Mouse (Mus musculus) hindbrain, embryonic 11.5 days (tissue): ENCODE results near the gene Acat2. TPM values are rescaled to one million over a fixed set of nuclear protein-coding genes. Genes with fewer than 3 reads are reported as not detected.
"Not testable (repeated sequence)": the region's sequence is repeated elsewhere in the genome, so short reads cannot be mapped to it uniquely, and the experiment has no call there.

ENCODE experiments used
- ATAC-seq: fragments of 200-750 bp; cut with Nextera tagmentation; 2 replicates; pipeline ENCODE4 v1.8.0; 2017; ENCODE audit warnings: mild to moderate bottlenecking, moderate TSS enrichment, moderate library complexity; ENCODE audit not compliant: low FRiP score
- DNase-seq: peaks from one replicate; pipeline ENCODE4 v3.0.0-alpha.2; 2015; ENCODE audit warnings: low spot score
- H3K27ac ChIP-seq: fragments of 300-500 bp; sonication (generic); 2 replicates; pipeline ENCODE4 v1.5.1; 2014; ENCODE audit warnings: mild to moderate bottlenecking, low read depth, low read length
- H3K27me3 ChIP-seq: fragments of 300-500 bp; sonication (generic); 2 replicates; pipeline ENCODE4 v1.6.1; 2014; ENCODE audit warnings: mild to moderate bottlenecking, low read length, moderate library complexity, mixed read lengths; ENCODE audit not compliant: control insufficient read depth, insufficient read depth
- H3K36me3 ChIP-seq: fragments of 300-500 bp; sonication (generic); 2 replicates; pipeline ENCODE4 v1.6.1; 2014; ENCODE audit warnings: mild to moderate bottlenecking, low read length, moderate library complexity, mixed read lengths; ENCODE audit not compliant: control insufficient read depth, insufficient read depth
- H3K4me1 ChIP-seq: fragments of 300-500 bp; sonication (generic); replicated peaks from 2 replicates; pipeline ENCODE4 v1.6.1; 2014; ENCODE audit warnings: low read length, mixed read lengths; ENCODE audit not compliant: control insufficient read depth, insufficient read depth
- H3K4me2 ChIP-seq: fragments of 300-500 bp; sonication (generic); replicated peaks from 2 replicates; pipeline ENCODE4 v1.6.1; 2014; ENCODE audit warnings: mild to moderate bottlenecking, low read depth, low read length
- H3K4me3 ChIP-seq: fragments of 300-500 bp; sonication (generic); 2 replicates; pipeline ENCODE4 v1.5.1; 2014; ENCODE audit warnings: low read depth, low read length
- H3K9ac ChIP-seq: fragments of 300-500 bp; sonication (generic); 2 replicates; pipeline ENCODE4 v1.6.1; 2014; ENCODE audit warnings: low read depth, low read length
- H3K9me3 ChIP-seq: fragments of 300-500 bp; sonication (generic); 2 replicates; pipeline ENCODE4 v1.6.1; 2016; ENCODE audit warnings: low read length; ENCODE audit not compliant: control insufficient read depth
- WGBS: fragments of 180-500 bp; shearing (Covaris S2); extraction: QIAGEN DNeasy Blood & Tissue Kit; methylation state at CpG from one replicate; pipeline ENCODE4 v1.1.7; 2014; 5-methylcytosine and 5-hydroxymethylcytosine counted together
- polyA plus RNA-seq: library from polyadenylated mRNA; unstranded; fragments of >200 nt; fragmentation: Nextera tagmentation; extraction: Ambion mirVana; gene quantifications from 2 replicates; pipeline ENCODE4 v1.2.1, GENCODE M21; 2014

The Acat2 gene
- polyA plus RNA-seq, 1 experiment from 2014 or later = 244 TPM

DNA sequence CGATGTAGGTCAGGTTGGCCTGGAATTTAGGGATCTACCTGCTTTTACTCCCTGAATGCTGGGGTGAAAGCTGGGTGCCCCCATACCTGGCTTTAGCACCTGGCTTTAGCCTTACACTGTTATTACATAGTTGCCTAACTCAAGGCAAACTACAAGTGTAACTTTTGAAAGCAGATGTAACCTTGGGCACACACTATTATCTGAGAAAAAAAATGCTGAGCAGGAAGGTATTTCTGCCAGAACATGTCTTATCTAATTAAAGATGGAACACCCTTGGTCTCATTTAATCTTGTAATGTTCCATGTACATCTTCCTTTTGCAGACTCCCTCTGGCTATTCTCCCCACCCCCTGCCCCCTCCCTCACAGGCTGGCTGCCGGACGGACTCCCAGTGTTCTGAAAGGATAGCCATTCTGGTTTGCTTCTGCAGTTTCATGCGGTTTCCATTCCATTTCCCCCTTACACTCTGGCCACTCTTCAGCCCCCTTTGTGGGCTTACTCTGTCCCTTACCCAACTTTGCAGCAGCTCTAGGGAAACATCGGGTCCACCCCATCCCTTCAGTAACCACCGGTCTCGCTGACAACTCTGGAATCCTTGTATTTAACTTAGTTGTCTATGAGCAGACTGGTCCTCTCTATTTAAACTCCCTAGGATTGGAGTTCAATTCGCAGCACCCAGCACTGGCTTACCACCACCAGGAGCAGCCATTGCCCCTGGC lies 18.8 kb downstream of the Acat2 start:
- WGBS = 77% methylated on average over 8 of the region's 8 CpGs
- H3K9me3 ChIP-seq = no peaks in the 10 kb centered on the region
- no peak for ATAC-seq
- no peak for DNase-seq
- no peak overlapping the region for H3K4me2 ChIP-seq
- no peak overlapping the region for H3K4me3 ChIP-seq
- H3K36me3 ChIP-seq = peaks cover 13% of the 10 kb centered on the region
- H3K27ac ChIP-seq = no peak overlapping the region
- H3K9ac ChIP-seq = no peak overlapping the region
- 0 out of 2 replicates have a peak, but pooled peaks cover 2% of the 10 kb centered on the region for H3K4me1 ChIP-seq
- no peaks in the 10 kb centered on the region for H3K27me3 ChIP-seq

DNA sequence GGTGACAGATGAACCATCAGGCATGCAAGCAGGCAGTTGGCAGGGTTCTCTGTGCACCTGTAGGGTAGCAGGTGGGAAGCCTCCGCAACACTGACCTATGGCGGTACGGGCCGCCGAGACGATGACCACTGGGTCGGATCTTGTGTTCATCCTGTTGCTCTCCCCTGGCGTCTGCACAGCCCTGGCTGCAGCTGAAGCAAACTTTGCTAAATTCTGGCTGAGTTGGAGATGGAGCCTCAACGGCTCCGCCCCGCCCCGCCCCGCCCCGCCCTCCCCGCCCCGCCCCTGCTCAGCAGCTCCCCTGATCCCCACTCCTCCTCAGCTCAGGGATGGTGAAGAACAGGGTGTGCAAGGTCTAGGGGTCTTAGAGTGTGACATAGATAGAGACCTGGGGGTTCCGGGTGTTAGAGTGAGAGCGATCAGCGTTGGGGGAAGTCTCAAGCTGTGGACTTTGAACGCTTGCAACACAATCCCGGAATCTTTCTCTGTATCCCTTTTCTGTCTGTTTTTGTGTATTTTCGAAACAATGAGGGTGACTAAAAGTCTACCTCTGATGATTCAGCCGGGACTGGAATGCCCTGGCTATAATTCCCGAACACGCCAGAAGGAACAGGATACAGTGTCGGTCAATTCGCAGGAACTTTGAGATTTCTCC lies 20.3 kb downstream of the Acat2 start, which contains the start of gene Acat3:
Gene Acat3, minus strand, starts transcription at position 450 of the 655 bp plus-strand sequence.
- Histone ChIP-seq H3K27ac (no peak within 1 kb of the TSS), H3K9ac (no peak within 1 kb of the TSS), H3K27me3 (no peaks in the 10 kb centered on the region), H3K4me2 (peak within 1 kb of the TSS; percentile 39), H3K9me3 (no peaks in the 10 kb centered on the region), H3K36me3 (peaks cover 5% of the 10 kb centered on the region; the same call in 1 of the 2 replicates), H3K4me1 (0 out of 2 replicates have a peak, but pooled peaks cover 2% of the 10 kb centered on the region), H3K4me3 (no peak within 1 kb of the TSS)
- no peak for DNase-seq
- 15% methylated on average over 26 of the region's 27 CpGs for WGBS
- 0 out of 2 replicates have a peak, but pooled peaks have one; percentile 55 for ATAC-seq

DNA sequence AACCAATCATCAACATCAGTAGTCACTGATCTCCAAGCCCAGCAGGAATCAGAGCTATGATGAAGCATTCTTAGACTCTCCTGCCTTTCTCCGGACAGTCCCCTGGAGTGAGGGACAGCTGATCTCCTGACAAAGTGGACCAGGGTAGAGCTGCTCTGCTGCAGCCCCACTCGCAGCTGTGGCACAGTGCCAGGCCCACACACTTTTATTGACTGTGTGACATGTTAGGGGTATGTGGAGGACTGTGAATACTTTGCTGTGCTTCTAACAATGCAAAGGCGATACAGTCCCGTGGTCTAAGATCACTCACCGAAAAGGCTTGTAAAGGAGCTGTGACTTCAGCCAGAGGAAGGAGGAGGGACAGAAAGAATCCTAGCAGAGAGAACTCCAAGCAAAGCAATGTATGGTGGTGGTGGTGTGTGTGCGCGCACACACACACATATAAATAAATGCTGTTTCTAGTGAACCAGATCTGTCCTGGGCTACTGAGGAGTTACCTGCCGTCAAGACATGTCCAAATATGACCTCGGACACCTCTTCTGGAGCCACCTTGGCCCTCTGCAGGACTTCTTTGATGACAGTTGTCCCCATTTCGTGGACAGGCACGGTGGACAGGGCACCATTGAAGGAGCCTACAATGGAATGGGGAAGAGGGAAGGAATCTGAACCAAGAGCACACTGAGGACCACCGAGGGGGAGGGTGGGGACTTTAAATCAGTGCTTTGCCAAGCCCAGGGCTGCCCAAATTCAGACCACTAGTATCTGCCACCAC lies 21.0 kb downstream of the Acat2 start:
- not testable (repeated sequence) for H3K4me3 ChIP-seq, H3K9me3 ChIP-seq, H3K27me3 ChIP-seq, H3K36me3 ChIP-seq, H3K27ac ChIP-seq, H3K4me1 ChIP-seq, DNase-seq, H3K9ac ChIP-seq
- peak overlapping the region; percentile 39 for H3K4me2 ChIP-seq
- WGBS = 55% methylated on average over 2 of the region's 12 CpGs
- ATAC-seq = peak; percentile 55; the same call in 1 of the 2 replicates

DNA sequence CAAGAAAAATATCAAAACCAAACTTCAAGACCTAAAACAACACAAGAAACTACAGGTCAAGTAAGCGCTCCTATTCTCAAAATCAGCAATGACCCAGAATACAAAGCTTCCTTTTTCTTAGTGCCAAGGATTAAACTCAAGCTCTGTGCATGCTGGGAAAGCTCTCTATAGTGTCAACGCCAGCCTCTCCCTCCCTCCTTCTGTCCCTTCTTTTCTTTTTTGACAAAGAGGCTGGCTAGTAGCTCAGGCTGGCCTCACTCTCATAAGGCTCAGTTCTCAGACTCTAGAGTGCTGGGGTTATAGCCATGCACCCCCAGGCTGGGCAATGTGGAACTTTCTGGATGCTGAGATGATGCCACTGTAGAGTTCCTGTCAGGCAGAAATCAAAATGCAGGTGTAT lies 22.5 kb downstream of the Acat2 start:
- Histone ChIP-seq H3K27ac (no peak overlapping the region), H3K9ac (no peak overlapping the region), H3K4me2 (no peak overlapping the region), H3K36me3 (no peaks in the 10 kb centered on the region), H3K27me3 (no peaks in the 10 kb centered on the region), H3K9me3 (no peaks in the 10 kb centered on the region), H3K4me3 (no peak overlapping the region), H3K4me1 (0 out of 2 replicates have a peak, but pooled peaks cover 2% of the 10 kb centered on the region)
- DNase-seq (no peak), ATAC-seq (no peak)
- WGBS = 51% methylated on average over 2 of the region's 2 CpGs

DNA sequence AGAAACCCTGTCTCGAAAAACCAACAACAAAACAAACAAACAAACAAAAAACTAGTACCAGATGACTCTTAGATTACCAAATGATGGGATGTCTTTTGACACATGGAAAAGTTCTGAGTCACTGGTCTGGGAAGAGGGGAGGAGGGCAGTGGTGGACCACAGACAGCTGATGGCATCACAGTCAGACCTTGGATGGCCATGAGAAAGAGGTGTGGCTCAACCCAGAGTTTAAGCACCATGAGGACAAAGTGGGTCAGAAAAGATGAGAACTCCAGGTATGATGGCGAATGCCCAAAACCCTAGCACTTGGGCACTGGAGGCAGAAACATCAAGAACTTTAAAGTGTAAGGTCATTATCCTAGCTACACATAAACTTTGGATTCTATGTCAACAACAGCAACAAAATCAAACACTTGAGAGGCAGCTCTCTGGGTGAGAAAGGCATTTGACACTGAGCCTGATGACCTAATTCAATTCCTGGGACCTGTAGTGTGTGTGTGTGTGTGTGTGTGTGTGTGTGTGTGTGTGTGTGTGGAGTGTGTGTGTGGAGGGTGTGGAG lies 23.1 kb downstream of the Acat2 start:
- WGBS = 84% methylated on average over 2 of the region's 2 CpGs
- no peak overlapping the region for H3K9ac ChIP-seq
- H3K9me3 ChIP-seq = no peaks in the 10 kb centered on the region
- H3K4me2 ChIP-seq = no peak overlapping the region
- no peak overlapping the region for H3K27ac ChIP-seq
- DNase-seq = no peak
- H3K27me3 ChIP-seq = no peaks in the 10 kb centered on the region
- H3K36me3 ChIP-seq = no peaks in the 10 kb centered on the region
- no peak for ATAC-seq
- no peak overlapping the region for H3K4me3 ChIP-seq
- 0 out of 2 replicates have a peak, but pooled peaks cover 2% of the 10 kb centered on the region for H3K4me1 ChIP-seq

DNA sequence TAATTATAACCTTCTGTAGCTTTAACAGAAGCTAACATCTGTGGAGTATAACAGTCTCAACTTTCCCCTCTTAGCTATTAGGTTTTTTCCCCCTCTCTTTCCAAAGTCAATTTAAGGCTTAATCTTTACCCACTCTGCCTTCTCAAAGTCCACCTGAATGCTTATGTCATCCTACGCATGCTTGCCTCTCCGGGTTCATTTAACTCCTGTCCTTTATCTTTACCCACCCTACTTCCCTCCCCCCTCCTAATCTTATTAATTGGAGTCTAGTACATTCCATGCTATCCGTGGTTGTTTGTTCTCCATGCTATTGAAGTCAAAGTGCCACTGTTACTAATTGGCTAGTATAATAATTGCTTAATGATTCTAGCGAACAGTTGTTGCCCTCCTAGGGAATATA lies 24.8 kb downstream of the Acat2 start:
- Histone ChIP-seq H3K27ac (no peak overlapping the region), H3K36me3 (no peaks in the 10 kb centered on the region), H3K4me1 (0 out of 2 replicates have a peak, but pooled peaks cover 2% of the 10 kb centered on the region), H3K4me2 (no peak overlapping the region), H3K4me3 (no peak overlapping the region), H3K9me3 (no peaks in the 10 kb centered on the region), H3K9ac (no peak overlapping the region), H3K27me3 (no peaks in the 10 kb centered on the region)
- DNase-seq (no peak), ATAC-seq (no peak)
- 84% methylated on average over 4 of the region's 4 CpGs for WGBS

DNA sequence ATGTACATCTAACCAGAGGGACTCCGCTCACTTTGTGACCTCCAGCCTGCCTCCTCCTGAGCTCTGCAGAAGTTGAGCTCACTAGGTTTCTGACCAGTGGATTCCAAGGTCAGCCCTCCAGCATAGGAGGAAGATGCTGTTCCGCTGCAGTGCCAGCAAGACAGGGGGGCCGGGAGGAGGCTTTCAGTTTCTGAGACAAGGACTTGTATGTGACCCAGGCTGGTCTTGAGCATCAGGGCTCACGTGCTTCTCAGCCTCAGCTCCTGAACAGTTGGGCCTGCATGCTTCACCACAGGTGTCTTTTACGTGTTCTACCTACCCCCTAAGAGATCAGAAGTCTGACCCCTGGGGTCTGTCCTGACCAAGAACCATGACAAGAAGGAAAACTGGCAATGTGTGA lies 29.0 kb downstream of the Acat2 start:
- H3K4me1 ChIP-seq = not testable (repeated sequence)

DNA sequence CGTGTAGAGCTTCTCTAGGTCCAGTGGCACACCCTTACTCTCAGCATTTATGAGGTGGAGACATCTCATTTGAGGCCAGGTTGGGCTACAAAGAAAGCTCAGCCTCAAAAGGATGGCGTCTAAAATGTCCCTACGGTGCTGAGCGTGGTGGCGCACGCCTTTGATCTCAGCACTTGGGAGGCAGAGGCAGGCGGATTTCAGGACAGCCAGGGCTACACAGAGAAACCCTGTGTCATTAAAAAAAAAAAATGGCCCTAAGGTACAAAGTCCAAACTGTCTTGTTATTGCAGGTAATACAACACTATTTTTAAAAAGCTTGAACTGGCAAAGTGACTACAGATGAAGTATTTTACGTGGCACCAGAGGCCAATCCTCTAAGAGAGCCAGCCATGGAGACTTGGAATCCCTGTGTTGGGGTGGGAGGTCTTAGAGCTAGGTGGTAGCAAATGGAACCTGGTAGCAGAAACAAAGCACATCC lies 34.8 kb downstream of the Acat2 start:
- 90% methylated on average over 8 of the region's 8 CpGs for WGBS
- no peaks in the 10 kb centered on the region for H3K4me1 ChIP-seq
- no peaks in the 10 kb centered on the region for H3K27me3 ChIP-seq
- no peak overlapping the region for H3K4me2 ChIP-seq
- H3K36me3 ChIP-seq = peaks cover 24% of the 10 kb centered on the region
- ATAC-seq (no peak), DNase-seq (no peak)
- H3K4me3 ChIP-seq = no peak overlapping the region
- H3K9ac ChIP-seq = no peak overlapping the region
- no peak overlapping the region for H3K27ac ChIP-seq
- no peaks in the 10 kb centered on the region for H3K9me3 ChIP-seq

More for the DNA sequence above, 29.0 kb downstream of the Acat2 start:
- not testable (repeated sequence) for H3K36me3 ChIP-seq, H3K27ac ChIP-seq, H3K4me3 ChIP-seq, H3K27me3 ChIP-seq, H3K9me3 ChIP-seq, DNase-seq, ATAC-seq, H3K9ac ChIP-seq, H3K4me2 ChIP-seq
- 85% methylated on average over 5 of the region's 5 CpGs for WGBS
